Mouse (Mus musculus) embryonic facial prominence, embryonic 11.5 days (tissue): ENCODE measurements around the gene Sez6l2. TPM values are rescaled to one million over a fixed set of nuclear protein-coding genes. Genes with fewer than 3 reads are reported as not detected.

Source experiments
- ATAC-seq: fragments of 200-750 bp; cut with Nextera tagmentation; replicated peaks from 2 replicates; pipeline ENCODE4 v1.8.0; 2017; ENCODE audit warnings: low read depth; ENCODE audit not compliant: insufficient number of reproducible peaks, low FRiP score, low TSS enrichment
- DNase-seq: peaks from one replicate; pipeline ENCODE4 v3.0.0-alpha.2; 2015; ENCODE audit warnings: low spot score
- H3K27ac ChIP-seq: fragments of 300-500 bp; sonication (generic); replicated peaks from 2 replicates; pipeline ENCODE4 v1.5.1; 2014; ENCODE audit warnings: mild to moderate bottlenecking, low read depth, low read length, control low read depth
- H3K27me3 ChIP-seq: fragments of 300-500 bp; sonication (generic); 2 replicates; pipeline ENCODE4 v1.6.1; 2014; ENCODE audit warnings: mild to moderate bottlenecking, low read length, moderate library complexity, mixed read lengths; ENCODE audit not compliant: control insufficient read depth, insufficient read depth
- H3K36me3 ChIP-seq: fragments of 300-500 bp; sonication (generic); replicated peaks from 2 replicates; pipeline ENCODE4 v1.6.1; 2014; ENCODE audit warnings: low read depth, mild to moderate bottlenecking, low read length, moderate library complexity, mixed read lengths; ENCODE audit not compliant: control insufficient read depth, insufficient read depth
- H3K4me1 ChIP-seq: fragments of 300-500 bp; sonication (generic); 2 replicates; pipeline ENCODE4 v1.6.1; 2014; ENCODE audit warnings: low read length, mixed read lengths; ENCODE audit not compliant: control insufficient read depth, insufficient read depth
- H3K4me2 ChIP-seq: fragments of 300-500 bp; sonication (generic); 2 replicates; pipeline ENCODE4 v1.6.1; 2014; ENCODE audit warnings: low read depth, mild to moderate bottlenecking, control low read depth, low read length, moderate library complexity
- H3K4me3 ChIP-seq: fragments of 300-500 bp; sonication (generic); 2 replicates; pipeline ENCODE4 v1.5.1; 2014; ENCODE audit warnings: low read depth, low read length, control low read depth
- H3K9ac ChIP-seq: fragments of 300-500 bp; sonication (generic); replicated peaks from 2 replicates; pipeline ENCODE4 v1.6.1; 2014; ENCODE audit warnings: mild to moderate bottlenecking, control low read depth, low read length
- H3K9me3 ChIP-seq: fragments of 300-500 bp; sonication (generic); replicated peaks from 2 replicates; pipeline ENCODE4 v1.6.1; 2016; ENCODE audit warnings: mild to moderate bottlenecking, low read length, inconsistent platforms, mixed read lengths; ENCODE audit not compliant: control insufficient read depth
- whole genome bisulfite sequencing: fragments of 180-500 bp; shearing (Covaris S2); extraction: QIAGEN DNeasy Blood & Tissue Kit; methylation state at CpG from one replicate; pipeline ENCODE4 v1.1.7; 2014; 5-methylcytosine and 5-hydroxymethylcytosine counted together
- polyA plus RNA-seq: library from polyadenylated mRNA; unstranded; fragments of >200 nt; fragmentation: Nextera tagmentation; extraction: Ambion mirVana; gene quantifications from 2 replicates; pipeline ENCODE4 v1.2.1, GENCODE M21; 2014

The Sez6l2 gene
- polyA plus RNA-seq, 1 experiment from 2014 or later: 1.2 TPM

DNA sequence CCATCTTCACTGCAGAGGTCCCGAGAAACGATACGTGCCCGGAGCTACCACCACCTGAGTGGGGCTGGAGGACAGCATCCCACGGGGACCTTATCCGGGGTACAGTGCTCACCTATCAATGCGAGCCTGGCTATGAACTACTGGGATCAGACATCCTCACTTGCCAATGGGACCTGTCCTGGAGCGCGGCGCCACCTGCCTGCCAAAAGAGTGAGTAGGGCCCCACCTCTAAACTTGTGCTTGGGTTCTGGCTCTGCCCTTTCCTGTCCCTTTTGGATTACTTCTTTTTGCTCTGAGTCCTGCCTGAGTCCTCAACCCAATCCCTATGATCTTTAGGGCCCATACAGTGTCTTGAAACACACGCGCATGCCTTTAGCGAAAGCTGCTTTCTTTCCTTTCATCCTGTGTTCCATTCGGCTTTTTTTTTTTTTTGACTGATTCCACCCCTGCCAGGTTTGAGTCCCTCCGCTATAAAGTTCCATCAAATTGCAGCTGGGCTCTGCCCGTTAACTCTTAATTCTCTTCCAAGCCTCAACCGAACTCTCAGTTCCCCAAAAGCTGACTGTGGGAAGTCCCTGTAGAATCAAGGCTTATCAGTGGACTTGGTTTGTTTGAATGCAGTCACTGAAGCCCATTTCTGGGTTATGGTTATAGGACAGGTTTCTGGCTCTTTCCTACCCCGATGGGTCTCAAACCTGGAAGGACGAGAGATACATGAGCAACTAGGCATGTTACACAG lies 13.4 kb downstream of the Sez6l2 start:
- no peak overlapping the region for H3K9ac ChIP-seq
- WGBS: 30% methylated on average over 19 of the region's 19 CpGs
- peak; percentile 52 for DNase-seq
- H3K27me3 ChIP-seq: peaks cover 7% of the 10 kb centered on the region; the same call in 1 of the 2 replicates
- peak overlapping the region; percentile 11; the same call in 1 of the 2 replicates for H3K4me2 ChIP-seq
- ATAC-seq: no peak
- no peak overlapping the region for H3K4me3 ChIP-seq
- H3K27ac ChIP-seq: no peak overlapping the region
- H3K36me3 ChIP-seq: no peaks in the 10 kb centered on the region
- no peaks in the 10 kb centered on the region for H3K9me3 ChIP-seq
- H3K4me1 ChIP-seq: no peaks in the 10 kb centered on the region

DNA sequence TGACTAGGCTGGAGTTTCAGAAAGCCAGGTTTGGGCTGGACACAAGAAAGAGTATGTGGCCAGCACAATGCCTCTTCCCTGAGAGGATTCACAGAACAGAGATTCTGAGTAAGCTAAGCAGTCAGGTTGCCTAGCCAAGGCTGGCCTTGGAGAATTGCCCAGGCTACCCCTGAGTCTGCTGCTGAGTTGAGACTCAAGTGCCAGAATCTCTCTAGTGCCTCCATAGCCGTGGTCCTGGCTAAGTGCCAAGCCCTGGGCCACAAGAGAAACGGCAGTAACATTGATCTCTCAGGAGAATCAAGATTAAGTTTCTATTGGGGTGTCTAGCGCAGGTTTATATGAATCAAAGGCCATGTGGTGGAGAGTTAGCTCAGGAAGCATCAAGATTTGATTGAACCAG lies 15.2 kb downstream of the Sez6l2 start:
- WGBS: 81% methylated on average over 3 of the region's 3 CpGs
- Histone ChIP-seq H3K4me1 (no peaks in the 10 kb centered on the region), H3K27me3 (peaks cover 7% of the 10 kb centered on the region; the same call in 1 of the 2 replicates), H3K4me2 (no peak overlapping the region), H3K27ac (no peak overlapping the region), H3K9me3 (no peaks in the 10 kb centered on the region), H3K36me3 (no peaks in the 10 kb centered on the region), H3K4me3 (no peak overlapping the region), H3K9ac (no peak overlapping the region)
- ATAC-seq (no peak), DNase-seq (no peak)

DNA sequence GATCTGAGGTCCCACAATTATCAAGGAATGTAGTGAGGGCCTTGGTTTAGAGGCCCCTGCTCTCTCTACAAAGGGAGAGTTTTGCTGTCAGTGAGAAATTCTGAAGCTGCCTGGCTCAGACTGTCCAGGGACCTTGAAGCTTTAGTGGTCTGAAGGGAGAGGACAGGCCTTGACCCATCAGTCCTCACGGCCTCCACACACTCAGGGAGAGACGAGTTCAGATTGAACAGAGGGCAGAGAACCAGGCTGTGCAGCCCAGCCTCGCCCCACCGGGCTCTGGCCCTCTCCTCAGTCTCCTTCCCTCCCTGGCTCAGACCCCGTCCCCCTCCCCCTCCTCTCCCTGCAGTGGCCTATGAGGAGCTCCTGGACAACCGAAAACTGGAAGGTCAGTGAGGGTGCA lies 17.0 kb downstream of the Sez6l2 start:
- no peak for DNase-seq
- no peak for ATAC-seq
- Histone ChIP-seq H3K27ac (no peak overlapping the region), H3K4me3 (no peak overlapping the region), H3K4me2 (no peak overlapping the region), H3K36me3 (no peaks in the 10 kb centered on the region), H3K4me1 (no peaks in the 10 kb centered on the region), H3K9me3 (no peaks in the 10 kb centered on the region), H3K9ac (no peak overlapping the region), H3K27me3 (peaks cover 7% of the 10 kb centered on the region; the same call in 1 of the 2 replicates)
- WGBS: 56% methylated on average over 6 of the region's 6 CpGs

DNA sequence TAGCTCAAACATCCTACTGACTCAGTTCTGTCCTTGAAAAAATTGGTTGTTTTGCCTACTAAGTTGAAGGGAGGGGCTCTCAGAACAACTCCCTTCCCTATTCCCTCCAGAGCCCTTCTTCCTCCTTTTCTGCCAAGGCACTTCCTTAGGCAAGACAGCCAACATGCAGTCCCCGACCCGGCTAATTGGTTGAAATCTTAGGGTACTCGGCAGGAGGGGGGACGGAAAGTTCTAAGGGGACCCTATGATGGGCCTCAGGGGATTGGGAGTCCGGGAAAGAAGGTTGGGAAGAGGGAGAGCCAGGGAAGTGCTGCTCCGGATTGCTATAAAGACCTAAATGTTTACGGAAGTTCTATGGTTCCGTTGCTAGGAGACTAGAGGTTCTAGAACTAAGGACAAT lies 25.1 kb downstream of the Sez6l2 start:
- no peaks in the 10 kb centered on the region for H3K27me3 ChIP-seq
- no peak for DNase-seq
- no peaks in the 10 kb centered on the region for H3K4me1 ChIP-seq
- H3K36me3 ChIP-seq: peaks cover 5% of the 10 kb centered on the region
- no peaks in the 10 kb centered on the region for H3K9me3 ChIP-seq
- peak overlapping the region; percentile 16 for H3K4me2 ChIP-seq
- ATAC-seq: no peak
- no peak overlapping the region for H3K27ac ChIP-seq
- peak overlapping the region; percentile 25; the same call in 1 of the 2 replicates for H3K9ac ChIP-seq
- peak overlapping the region; percentile 11 for H3K4me3 ChIP-seq
- 15% methylated on average over 8 of the region's 8 CpGs for WGBS

DNA sequence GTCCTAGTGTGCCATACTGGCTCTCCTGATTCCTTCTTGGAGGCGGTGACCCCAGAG lies 25.4 kb downstream of the Sez6l2 start, which contains the start of gene Cdipt:
TSS of gene Cdipt (plus strand) at position 22 of the 57 bp plus-strand sequence.
- WGBS: 7% methylated on average over 1 of the region's 1 CpGs
- peak within 1 kb of the TSS; percentile 93 for H3K9ac ChIP-seq
- peak within 1 kb of the TSS; percentile 65 for H3K4me2 ChIP-seq
- DNase-seq (no peak), ATAC-seq (no peak)
- H3K36me3 ChIP-seq: peaks cover 5% of the 10 kb centered on the region
- no peaks in the 10 kb centered on the region for H3K4me1 ChIP-seq
- H3K27ac ChIP-seq: peak within 1 kb of the TSS; percentile 82
- H3K4me3 ChIP-seq: peak within 1 kb of the TSS; percentile 89
- no peaks in the 10 kb centered on the region for H3K9me3 ChIP-seq
- H3K27me3 ChIP-seq: no peaks in the 10 kb centered on the region

DNA sequence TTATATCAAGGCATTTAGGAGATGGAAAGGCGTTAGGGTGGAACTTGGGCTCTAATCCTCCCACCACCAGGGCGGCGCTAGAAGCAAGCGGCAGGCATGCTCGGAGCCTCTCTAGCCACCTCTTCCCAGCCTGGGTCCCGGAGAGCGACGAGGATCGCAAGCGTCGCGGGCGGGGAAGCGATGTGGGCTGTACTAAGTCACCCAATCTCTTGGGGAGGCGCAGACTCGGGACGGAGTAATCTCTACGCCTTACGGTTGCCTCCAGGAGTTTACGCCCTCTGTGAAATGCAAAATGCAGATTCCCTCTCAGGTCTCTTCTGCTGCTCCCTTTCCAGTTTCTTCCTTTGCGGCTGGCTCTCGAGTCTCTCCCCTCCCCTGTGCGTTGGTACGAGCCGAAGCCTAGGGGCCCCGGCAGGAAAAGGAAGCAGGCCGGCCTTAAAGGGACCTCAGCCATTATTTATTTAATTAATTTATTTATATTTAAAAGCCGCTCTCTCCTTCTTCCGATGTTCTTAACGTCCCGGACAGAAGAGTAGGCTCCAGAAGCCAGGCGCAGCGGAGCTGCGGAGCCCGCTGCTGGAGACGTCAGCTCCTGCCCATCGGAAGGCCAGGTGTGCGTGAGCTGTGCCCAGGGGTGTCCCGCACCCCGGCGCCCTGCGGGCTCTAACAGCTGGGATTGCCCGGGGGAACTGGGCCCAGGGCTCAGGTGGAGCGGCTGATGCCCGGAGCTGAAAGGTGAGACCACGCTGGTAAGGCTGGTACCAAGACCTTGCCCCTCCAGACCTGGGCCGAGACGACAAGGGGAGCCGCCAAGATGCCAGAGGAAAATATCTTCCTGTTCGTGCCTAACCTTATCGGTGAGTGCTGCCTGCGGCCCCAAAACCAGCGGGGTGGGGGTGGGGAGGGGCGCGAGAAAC lies 25.8 kb downstream of the Sez6l2 start, which contains the start of gene Cdiptos:
TSS of gene Cdiptos (minus strand) at position 149 of the 917 bp plus-strand sequence.
- H3K4me2 ChIP-seq: peak within 1 kb of the TSS; percentile 65
- DNase-seq: peak; percentile 98
- H3K27ac ChIP-seq: peak within 1 kb of the TSS; percentile 82
- H3K9ac ChIP-seq: peak within 1 kb of the TSS; percentile 93
- H3K36me3 ChIP-seq: peaks cover 5% of the 10 kb centered on the region
- H3K9me3 ChIP-seq: no peaks in the 10 kb centered on the region
- no peaks in the 10 kb centered on the region for H3K27me3 ChIP-seq
- ATAC-seq: peak; percentile 92
- under 1% methylated on average over 55 of the region's 55 CpGs for WGBS
- H3K4me1 ChIP-seq: no peaks in the 10 kb centered on the region
- peak within 1 kb of the TSS; percentile 89 for H3K4me3 ChIP-seq

DNA sequence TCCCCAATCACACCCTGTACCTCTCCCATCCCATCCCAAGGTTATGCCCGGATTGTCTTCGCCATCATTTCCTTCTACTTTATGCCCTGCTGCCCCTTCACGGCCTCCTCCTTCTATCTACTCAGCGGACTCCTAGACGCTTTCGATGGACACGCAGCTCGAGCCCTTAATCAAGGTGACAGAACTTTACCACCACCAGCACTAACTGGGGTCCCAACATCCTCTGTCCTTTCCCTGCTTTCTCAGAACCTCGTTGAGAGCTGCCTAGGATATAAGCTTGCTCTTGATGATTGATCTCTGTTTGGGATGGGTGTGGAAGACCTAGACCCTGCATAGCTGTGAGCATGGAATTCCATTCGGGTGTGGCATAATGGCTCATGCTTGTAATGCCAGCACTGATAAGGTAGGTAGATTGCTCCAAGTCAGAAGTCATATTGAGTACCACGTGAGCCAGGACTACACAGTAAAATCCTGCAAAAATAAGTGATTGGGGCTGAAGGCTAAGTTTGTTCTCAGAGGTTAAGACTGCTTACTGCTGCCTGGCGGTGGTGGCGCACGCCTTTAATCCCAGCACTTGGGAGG lies 26.6 kb downstream of the Sez6l2 start:
- DNase-seq (no peak), ATAC-seq (no peak)
- H3K9me3 ChIP-seq: no peaks in the 10 kb centered on the region
- peaks cover 5% of the 10 kb centered on the region for H3K36me3 ChIP-seq
- 27% methylated on average over 14 of the region's 14 CpGs for WGBS
- H3K4me1 ChIP-seq: no peaks in the 10 kb centered on the region
- H3K4me2 ChIP-seq: peak overlapping the region; percentile 65
- peak overlapping the region; percentile 93 for H3K9ac ChIP-seq
- no peaks in the 10 kb centered on the region for H3K27me3 ChIP-seq
- peak overlapping the region; percentile 89 for H3K4me3 ChIP-seq
- no peak overlapping the region for H3K27ac ChIP-seq

DNA sequence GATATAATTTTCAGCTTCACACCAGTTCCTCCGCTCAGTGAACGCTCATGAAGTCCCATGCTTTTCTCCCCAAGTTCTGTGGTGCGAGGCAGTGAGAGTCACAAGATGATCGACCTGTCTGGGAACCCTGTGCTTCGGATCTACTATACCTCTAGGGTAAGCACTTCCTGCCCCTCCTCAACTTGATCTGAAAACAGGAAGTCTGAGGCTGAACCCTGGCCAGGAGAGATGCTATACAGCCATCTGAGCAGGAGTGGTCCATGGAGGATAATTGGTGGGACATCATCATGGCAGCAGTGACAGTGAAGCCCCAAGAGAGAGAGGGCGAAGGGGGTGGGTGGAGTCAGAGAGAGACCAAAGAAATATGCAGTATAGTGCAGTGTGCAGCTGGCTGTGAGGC lies 28.5 kb downstream of the Sez6l2 start:
- DNase-seq (no peak), ATAC-seq (no peak)
- WGBS: 88% methylated on average over 6 of the region's 6 CpGs

More for the DNA sequence above, 28.5 kb downstream of the Sez6l2 start:
- no peak overlapping the region for H3K27ac ChIP-seq
- peaks cover 5% of the 10 kb centered on the region for H3K36me3 ChIP-seq
- no peaks in the 10 kb centered on the region for H3K4me1 ChIP-seq
- no peak overlapping the region for H3K4me3 ChIP-seq
- no peaks in the 10 kb centered on the region for H3K9me3 ChIP-seq
- H3K27me3 ChIP-seq: no peaks in the 10 kb centered on the region
- H3K4me2 ChIP-seq: no peak overlapping the region
- H3K9ac ChIP-seq: no peak overlapping the region
